19 mouse cellular contexts compared by ENCODE assay signal in genomic region chr14:99431697-99432096, GRCm38 (mm10).
A peak's percentile ranks its signal among the peaks of the same experiment; 100 is the strongest.
DNase-seq lines count a peak whose midpoint lies in the region; ATAC-seq and TF ChIP-seq lines count a peak whose summit lies in the region.
"Had no signal": no experiment of that assay in that cellular context is flagged by ENCODE, and none has a peak within 500 bp of the region (broad histone marks: within the 10 kb centered on the region; RNA-seq: fewer than 3 reads in every experiment).

No protein-coding gene starts in this region.

- peak overlapping the region; percentile 72 for H3K27ac ChIP-seq in stomach, embryonic 16.5 days (ENCODE audit: low read length)
- H3K27ac ChIP-seq in stomach, postnatal 0 days (replicated peaks): peak overlapping the region; percentile 77

- no peaks in the 10 kb centered on the region for H3K27me3 ChIP-seq in stomach, embryonic 16.5 days (ENCODE audit: control insufficient read depth, insufficient read depth, low read length)
- no peaks in the 10 kb centered on the region for H3K27me3 ChIP-seq in stomach, postnatal 0 days (ENCODE audit: control insufficient read depth, insufficient read depth, low read length)
- H3K27me3 ChIP-seq: CH12.LX, Patski had no signal

- H3K4me2 ChIP-seq in stomach, embryonic 16.5 days (ENCODE audit: low read depth, low read length): no peak overlapping the region
- H3K4me2 ChIP-seq in stomach, postnatal 0 days (replicated peaks; ENCODE audit: low read depth): no peak overlapping the region

- no peak for TF ChIP-seq EP300 in stomach, postnatal 0 days (optimal IDR thresholded peaks at IDR 0.05)

- 78% methylated on average over 7 of the region's 7 CpGs for WGBS in stomach, embryonic 16.5 days
- 73% methylated on average over 7 of the region's 7 CpGs for WGBS in stomach, postnatal 0 days

- H3K9me3 ChIP-seq in stomach, embryonic 16.5 days (replicated peaks; ENCODE audit: control insufficient read depth, low read length): no peaks in the 10 kb centered on the region
- H3K9me3 ChIP-seq in stomach, postnatal 0 days (ENCODE audit: control insufficient read depth, low read length): no peaks in the 10 kb centered on the region

- 0 out of 2 replicates have a peak, but pooled peaks cover 3% of the 10 kb centered on the region for H3K4me1 ChIP-seq in stomach, embryonic 16.5 days (ENCODE audit: control insufficient read depth, insufficient read depth, low read length)
- H3K4me1 ChIP-seq in stomach, postnatal 0 days (replicated peaks; ENCODE audit: control insufficient read depth, insufficient read depth): no peaks in the 10 kb centered on the region

- H3K4me3 ChIP-seq in stomach, embryonic 16.5 days (replicated peaks; ENCODE audit: low read length): no peak overlapping the region
- no peak overlapping the region for H3K4me3 ChIP-seq in stomach, postnatal 0 days (ENCODE audit: low read depth, low read length)

- no peak for TF ChIP-seq CTCF in stomach, postnatal 0 days (IDR thresholded peaks at IDR 0.05; ENCODE audit: low read depth)

- no peaks in the 10 kb centered on the region for H3K36me3 ChIP-seq in stomach, embryonic 16.5 days (ENCODE audit: control insufficient read depth, insufficient read depth, low read length)
- H3K36me3 ChIP-seq in stomach, postnatal 0 days (ENCODE audit: control insufficient read depth, insufficient read depth, low read length): no peaks in the 10 kb centered on the region
- H3K36me3 ChIP-seq: G1E had no signal

- DNase-seq in stomach, postnatal 0 days (ENCODE audit: low spot score): peak; percentile 50
- no peak for DNase-seq in left cerebral cortex, adult 11 months (ENCODE audit: low spot score)
- no peak for DNase-seq in adrenal gland, postnatal 36 days
- DNase-seq: adrenal gland, adult 2 months; adrenal gland, adult 8-10 months; adrenal gland, postnatal 10 days; adrenal gland, postnatal 14 days; adrenal gland, postnatal 25 days; B cell, adult 2 months; cerebellum, adult 11 months; cerebellum, adult 11-12 months; cerebellum, adult 18-20 months; cerebellum, adult 2 months had no signal

- no peak for ATAC-seq in stomach, embryonic 16.5 days (ENCODE audit: insufficient read depth, low FRiP score)
- peak; percentile 93 for ATAC-seq in stomach, postnatal 0 days (ENCODE audit: low FRiP score, low TSS enrichment)
- ATAC-seq: activated CD4-positive, CD25-positive, alpha-beta regulatory T cell, adult 4 months; CD4-positive, CD25-positive, alpha-beta regulatory T cell, adult 4 months; Patski had no signal

- H3K9ac ChIP-seq in stomach, embryonic 16.5 days (ENCODE audit: low read length): no peak overlapping the region
- no peak overlapping the region for H3K9ac ChIP-seq in stomach, postnatal 0 days (ENCODE audit: low read length)
